Mouse (Mus musculus) testis, adult 2 months (tissue): ENCODE results near the gene Wdr60.

ENCODE experiments used
- CTCF ChIP-seq: fragments of 200-500 bp; IDR thresholded peaks from 2 replicates; pipeline ENCODE4 v1.5.1; 2012; ENCODE audit warnings: low read depth, mild to moderate bottlenecking, inconsistent platforms, low read length, moderate library complexity; ENCODE audit not compliant: control insufficient read depth, insufficient read depth, insufficient replicate concordance
- POLR2A ChIP-seq: fragments of 200-500 bp; IDR thresholded peaks from 2 replicates; pipeline ENCODE4 v1.6.1; 2012; ENCODE audit warnings: low read depth, mild to moderate bottlenecking, inconsistent platforms, low read length, moderate library complexity; ENCODE audit not compliant: control insufficient read depth

GRCm38 (mm10) chr12:116265275-116265674 is 2.5 kb upstream of the Wdr60 start:
- no peak for TF ChIP-seq CTCF
- no peak for TF ChIP-seq POLR2A
